Mouse (Mus musculus) E14TG2a.4 (cell line): Measurements from ENCODE around the gene BC035044.

ENCODE experiments used
- CTCF ChIP-seq: conservative IDR thresholded peaks from 2 replicates; pipeline ENCODE4 v1.5.1; 2014; ENCODE audit warnings: low read length
- NANOG ChIP-seq: IDR thresholded peaks from 2 replicates; pipeline ENCODE4 v1.6.1; 2014; ENCODE audit warnings: borderline replicate concordance, low read length, mixed read lengths

GRCm38 (mm10) chr6:128842356-128842944, 48.5 kb downstream of the BC035044 start:
- TF ChIP-seq CTCF (no peak), NANOG (no peak)
